Mouse (Mus musculus): ENCODE measurements around the gene Lrrc73.

Lrrc73 gene

GRCm38 (mm10) chr17:46262201-46262694 is 8.9 kb downstream of the Lrrc73 start:
- no peak for DNase-seq

- no peak for DNase-seq
Observed at GRCm38 (mm10) chr17:46265502-46265901, 12.2 kb downstream of the Lrrc73 start.

DNA sequence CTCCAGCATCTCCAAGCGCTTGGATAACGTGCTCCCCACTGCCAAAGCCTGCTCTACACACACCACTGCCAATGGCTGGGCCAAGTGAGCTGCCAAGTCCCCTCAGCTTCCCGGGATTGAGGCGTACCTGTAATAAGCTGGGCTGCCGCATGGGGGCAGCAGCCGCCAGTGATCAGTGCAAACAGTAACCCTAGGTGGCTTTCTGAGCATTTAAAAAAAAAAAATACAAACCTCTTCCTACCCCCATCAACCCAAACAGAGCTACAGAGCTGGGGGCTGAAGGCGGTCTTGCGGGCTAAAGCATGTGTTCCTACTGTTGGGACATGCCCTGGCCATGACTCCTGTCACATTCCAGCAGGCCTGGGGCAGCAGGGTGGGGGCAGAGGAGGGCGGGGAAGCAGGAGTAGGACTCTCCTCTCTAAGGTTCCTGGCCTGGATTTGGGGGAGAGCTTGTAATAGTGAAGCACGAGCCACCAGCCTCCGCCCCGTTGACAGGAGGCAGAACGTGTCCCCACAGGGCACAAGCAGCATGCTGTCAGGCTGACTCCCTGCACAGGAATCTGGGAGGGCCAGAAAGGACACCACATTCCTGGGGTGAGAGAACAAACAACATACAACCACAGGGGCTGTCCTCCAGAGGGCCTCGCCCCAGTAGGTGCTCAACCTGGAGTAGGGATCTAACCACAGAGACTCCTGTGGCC is 12.7 kb downstream of the Lrrc73 start:
- DNase-seq = peak; percentile 95

GRCm38 (mm10) chr17:46266986-46267385 is 13.7 kb downstream of the Lrrc73 start:
- no peak for DNase-seq

DNA sequence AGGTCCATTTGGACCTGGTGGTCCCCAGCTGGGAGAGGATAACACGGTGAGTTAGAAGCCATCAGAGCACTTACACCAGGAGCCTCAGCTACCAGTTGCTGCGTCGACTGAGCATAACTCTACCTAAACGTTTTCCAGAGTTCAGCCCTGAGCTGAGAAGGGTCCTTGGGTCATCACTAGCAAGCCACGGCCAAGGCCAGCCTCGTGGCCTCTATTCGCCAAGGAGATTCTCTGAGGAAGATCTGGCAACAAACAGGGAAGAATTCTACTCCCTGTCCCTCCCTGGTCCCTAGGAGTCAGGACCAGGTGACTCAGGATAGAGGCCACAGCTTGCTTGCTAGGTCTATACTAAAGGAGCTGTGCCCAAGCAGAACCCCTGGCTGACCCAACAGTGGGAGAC is 14.2 kb downstream of the Lrrc73 start:
- no peak for DNase-seq

DNA sequence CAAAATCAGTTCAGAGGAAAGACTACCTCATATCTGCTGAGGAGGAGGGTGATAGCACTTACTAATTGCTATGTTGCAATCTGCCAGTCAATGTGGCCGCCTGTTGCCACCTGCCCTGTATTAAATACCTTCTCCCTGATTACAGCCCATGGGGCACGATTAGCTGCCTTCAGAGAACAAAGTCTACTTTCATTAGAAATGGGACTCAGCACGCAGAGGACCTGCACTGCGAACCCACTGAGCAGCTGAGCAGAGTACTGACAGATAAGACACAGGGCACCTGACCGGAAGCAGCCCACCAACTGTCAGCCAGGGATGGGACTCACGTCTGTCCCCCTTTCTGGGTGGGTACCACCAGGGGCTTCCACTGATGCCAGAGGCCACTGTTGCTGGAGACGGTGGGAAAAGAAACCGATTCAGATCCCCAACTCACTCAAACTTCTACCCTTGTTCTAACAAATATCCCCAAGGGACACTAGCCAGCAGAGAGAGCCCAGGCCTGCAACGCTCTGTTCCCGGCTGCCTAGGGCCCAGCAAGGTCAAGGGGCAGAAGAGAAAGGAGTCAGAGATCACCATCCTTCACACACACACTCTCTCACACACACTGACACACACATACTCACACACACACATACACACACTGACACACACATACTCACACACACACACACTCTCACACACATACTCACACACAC is 14.8 kb downstream of the Lrrc73 start:
- no peak for DNase-seq

GRCm38 (mm10) chr17:46269771-46270534 is 16.6 kb downstream of the Lrrc73 start:
- no peak for DNase-seq

- DNase-seq = no peak
Observed at GRCm38 (mm10) chr17:46272058-46272457, 18.7 kb downstream of the Lrrc73 start.

DNA sequence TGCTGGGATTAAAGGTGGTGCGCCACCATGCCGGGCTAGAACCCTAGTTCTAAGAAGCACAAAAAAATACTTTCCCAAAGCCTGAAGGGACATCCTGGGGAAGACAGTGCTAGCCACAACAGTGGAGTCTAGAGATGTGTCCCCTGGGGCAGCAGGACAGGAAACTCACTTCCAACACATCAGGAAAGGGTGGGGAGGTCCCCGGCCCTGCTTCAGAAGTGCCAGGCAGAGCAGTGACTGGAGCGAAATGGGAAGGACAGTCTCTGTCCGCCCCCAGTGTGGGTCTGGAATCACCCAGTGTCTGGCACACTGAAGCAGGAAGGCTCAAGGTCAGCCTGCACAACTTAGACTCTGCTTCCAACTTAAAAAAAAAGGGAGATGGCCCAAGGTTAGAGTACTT is 19.3 kb downstream of the Lrrc73 start:
- no peak for DNase-seq

- no peak for DNase-seq
Observed at GRCm38 (mm10) chr17:46273803-46274236, 20.5 kb downstream of the Lrrc73 start.

GRCm38 (mm10) chr17:46274465-46274864 is 21.1 kb downstream of the Lrrc73 start:
- DNase-seq = no peak

GRCm38 (mm10) chr17:46275034-46275433 is 21.7 kb downstream of the Lrrc73 start:
- no peak for DNase-seq

DNA sequence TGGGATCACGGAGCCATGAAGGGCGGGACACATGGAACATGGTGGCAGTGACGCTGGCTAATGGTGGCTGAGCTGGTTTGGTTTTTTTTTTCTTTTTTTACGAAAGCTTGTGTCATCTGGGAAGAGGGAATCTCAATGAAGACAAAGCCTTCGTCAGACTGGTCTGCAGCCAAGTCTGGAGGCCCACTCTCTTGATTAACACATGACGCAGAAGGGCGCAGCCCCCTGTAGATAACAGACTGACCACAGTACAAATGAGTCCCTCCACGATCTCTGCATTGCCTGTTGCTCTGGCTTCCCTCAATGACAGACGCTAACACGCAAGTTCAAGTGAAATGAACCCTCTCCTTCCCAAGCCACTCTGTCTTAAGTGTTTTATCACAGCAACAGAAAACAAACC is 22.2 kb downstream of the Lrrc73 start:
- no peak for DNase-seq

DNA sequence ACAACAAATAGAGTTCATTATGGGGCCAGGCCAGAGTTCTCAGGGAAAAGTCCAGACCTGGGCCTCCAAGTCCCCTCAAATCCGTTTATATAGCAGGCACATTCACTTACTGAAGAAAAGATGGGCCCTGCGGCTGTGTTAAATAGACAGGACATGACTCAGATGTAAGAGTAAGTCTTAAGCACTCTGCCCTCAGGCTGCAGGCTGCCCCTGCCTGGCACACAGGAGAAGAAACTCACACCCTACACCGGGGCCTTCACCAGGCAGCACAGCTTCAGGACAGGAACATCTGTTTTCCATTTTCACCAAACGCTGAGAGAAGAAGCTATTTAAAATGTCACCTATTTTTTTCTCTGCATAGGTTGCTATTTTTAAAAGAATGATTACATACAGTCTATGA is 24.3 kb downstream of the Lrrc73 start:
- DNase-seq = no peak

GRCm38 (mm10) chr17:46278011-46278765 is 24.9 kb downstream of the Lrrc73 start:
- no peak for DNase-seq

DNA sequence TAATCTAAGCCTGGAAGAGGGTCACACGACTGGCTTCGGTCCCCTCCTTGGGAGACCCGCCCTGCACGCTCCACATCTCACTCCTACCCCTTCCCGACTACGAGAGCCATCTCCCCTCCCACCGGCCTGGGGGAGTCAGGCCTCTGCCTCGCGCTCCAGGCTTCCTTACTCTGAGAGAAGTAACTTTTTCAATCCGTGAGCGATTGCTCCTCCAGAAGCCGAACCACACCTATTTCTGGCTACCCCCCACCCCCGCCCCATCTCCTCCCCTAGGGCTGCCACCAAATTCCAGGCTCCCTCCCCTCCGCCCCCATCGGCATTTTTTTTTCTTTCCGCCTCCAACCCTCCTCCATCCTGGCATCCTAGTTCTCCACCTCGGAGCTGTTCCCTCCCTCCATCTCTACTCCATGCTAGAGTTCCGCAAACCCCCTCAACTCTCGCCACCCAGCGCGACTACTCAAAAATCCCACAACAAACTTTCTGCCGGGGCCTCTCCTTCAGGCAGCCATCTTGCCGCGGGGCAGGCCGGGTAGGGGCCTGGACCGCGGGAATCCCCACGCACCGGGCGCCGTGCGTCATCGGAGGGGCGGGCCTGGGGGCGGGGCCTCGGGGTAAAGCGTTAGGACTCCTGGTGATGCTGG is 29.3 kb downstream of the Lrrc73 start, which contains the start of gene Tjap1:
Tjap1 (minus strand) TSS at position 544 of the 641 bp plus-strand sequence.
- DNase-seq = peak; percentile 90 to 93

DNA sequence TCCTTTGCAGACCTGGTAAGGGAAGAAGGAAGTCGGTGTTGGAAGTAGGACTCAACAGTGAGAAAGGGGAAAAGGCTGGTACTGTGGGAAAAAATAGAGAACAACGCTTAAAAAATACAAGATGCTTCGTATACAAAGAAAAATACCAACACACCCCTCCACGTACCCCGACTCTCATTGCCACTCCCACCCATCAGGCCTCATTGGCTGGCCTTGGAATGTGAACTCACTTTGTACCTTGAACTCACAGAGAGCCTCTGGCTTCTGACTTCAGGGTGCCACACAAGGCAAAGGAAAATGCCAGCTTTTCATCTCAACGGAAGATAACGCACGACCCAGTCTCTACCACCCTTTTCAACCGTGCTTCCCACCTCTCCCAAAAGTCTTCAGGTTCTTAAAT is 29.8 kb downstream of the Lrrc73 start:
- no peak for DNase-seq

- DNase-seq = no peak
Observed at GRCm38 (mm10) chr17:46283911-46284310, 30.6 kb downstream of the Lrrc73 start.

GRCm38 (mm10) chr17:46284653-46285052 is 31.3 kb downstream of the Lrrc73 start:
- DNase-seq = no peak

GRCm38 (mm10) chr17:46285407-46285806 is 32.1 kb downstream of the Lrrc73 start:
- DNase-seq = no peak

DNA sequence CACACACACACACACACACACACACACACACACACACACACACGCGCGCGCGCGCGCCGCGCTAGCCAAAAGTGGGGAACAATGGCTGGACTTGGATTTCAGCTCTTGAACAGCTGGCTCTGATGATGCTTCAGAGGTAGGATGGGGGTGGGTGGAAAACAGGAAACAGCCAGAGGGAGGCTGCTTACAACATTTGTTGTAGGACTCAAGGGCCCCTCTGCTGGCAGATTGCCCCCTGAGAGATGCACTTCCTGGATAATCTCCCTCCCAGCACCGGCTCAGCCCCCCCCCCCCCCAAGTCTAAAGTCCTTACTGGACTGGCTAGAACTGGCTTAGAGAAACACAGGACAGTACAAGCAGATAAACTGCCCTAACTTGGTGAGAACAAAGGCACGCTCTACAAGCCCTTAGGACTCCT is 34.4 kb downstream of the Lrrc73 start:
- DNase-seq = no peak

DNA sequence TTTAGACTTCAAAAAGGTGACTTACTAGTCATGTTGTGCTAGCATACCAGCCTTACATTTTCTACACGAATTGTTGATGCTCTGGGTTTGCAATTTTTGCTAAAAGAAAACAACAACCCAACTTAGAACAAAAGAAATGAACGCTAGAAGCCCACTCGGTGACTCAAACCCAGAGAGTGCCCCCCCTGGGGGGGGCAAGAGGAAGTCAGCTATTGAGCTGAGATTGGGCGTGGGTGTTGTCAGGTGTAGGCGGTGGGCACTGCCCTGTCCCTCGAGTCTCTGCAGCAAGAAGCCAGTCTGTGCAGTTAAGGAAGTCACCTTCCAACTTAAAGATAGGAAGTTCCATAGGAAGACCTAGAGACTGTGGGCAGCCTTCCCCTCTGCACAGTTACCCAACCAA is 43.3 kb downstream of the Lrrc73 start:
- no peak for DNase-seq
